Mouse (Mus musculus) forelimb bud, embryonic 11.5 days (tissue): ENCODE results near the gene Cggbp1.

ENCODE experiments used
- DNase-seq: peaks from one replicate; pipeline ENCODE4 v3.0.0-alpha.2; 2012; ENCODE audit warnings: low read depth, low spot score

The Cggbp1 gene

GRCm38 (mm10) chr16:64873416-64874305, 21.9 kb downstream of the Cggbp1 start:
- DNase-seq, result peak; percentile 72

- no peak for DNase-seq
Measured at GRCm38 (mm10) chr16:64875384-64875783, 23.6 kb downstream of the Cggbp1 start.

- DNase-seq, result no peak
Measured at GRCm38 (mm10) chr16:64875822-64876221, 24.0 kb downstream of the Cggbp1 start.

- no peak for DNase-seq
Measured at GRCm38 (mm10) chr16:64876631-64877265, 25.0 kb downstream of the Cggbp1 start.

GRCm38 (mm10) chr16:64877314-64877713, 25.5 kb downstream of the Cggbp1 start:
- no peak for DNase-seq

GRCm38 (mm10) chr16:64878611-64879132, 26.9 kb downstream of the Cggbp1 start:
- no peak for DNase-seq

- no peak for DNase-seq
Measured at GRCm38 (mm10) chr16:64879735-64880134, 27.9 kb downstream of the Cggbp1 start.

GRCm38 (mm10) chr16:64880986-64881385, 29.2 kb downstream of the Cggbp1 start:
- no peak for DNase-seq

- DNase-seq, result no peak
Measured at GRCm38 (mm10) chr16:64881442-64881841, 29.6 kb downstream of the Cggbp1 start.

- no peak for DNase-seq
Measured at GRCm38 (mm10) chr16:64883896-64884295, 32.1 kb downstream of the Cggbp1 start.

- DNase-seq, result no peak
Measured at GRCm38 (mm10) chr16:64884420-64884838, 32.6 kb downstream of the Cggbp1 start.

- no peak for DNase-seq
Measured at GRCm38 (mm10) chr16:64885142-64885541, 33.3 kb downstream of the Cggbp1 start.

- no peak for DNase-seq
Measured at GRCm38 (mm10) chr16:64885547-64885946, 33.8 kb downstream of the Cggbp1 start.

- no peak for DNase-seq
Measured at GRCm38 (mm10) chr16:64889496-64889895, 37.7 kb downstream of the Cggbp1 start.

- no peak for DNase-seq
Measured at GRCm38 (mm10) chr16:64899084-64899483, 47.3 kb downstream of the Cggbp1 start.

- DNase-seq, result no peak
Measured at GRCm38 (mm10) chr16:64903328-64903727, 51.5 kb downstream of the Cggbp1 start.

GRCm38 (mm10) chr16:64907112-64907511, 55.3 kb downstream of the Cggbp1 start:
- DNase-seq, result no peak

GRCm38 (mm10) chr16:64908747-64909146, 57.0 kb downstream of the Cggbp1 start:
- DNase-seq, result no peak
